Mouse (Mus musculus): Measurements from ENCODE around the gene Eno1. TPM values are rescaled to one million over a fixed set of nuclear protein-coding genes. Genes with fewer than 3 reads are reported as not detected.
"Not testable (repeated sequence)": the region's sequence is repeated elsewhere in the genome, so short reads cannot be mapped to it uniquely, and the experiment has no call there.

Eno1 gene
- total RNA-seq, 2 experiments from 2014 or later: 421 to 451 TPM

DNA sequence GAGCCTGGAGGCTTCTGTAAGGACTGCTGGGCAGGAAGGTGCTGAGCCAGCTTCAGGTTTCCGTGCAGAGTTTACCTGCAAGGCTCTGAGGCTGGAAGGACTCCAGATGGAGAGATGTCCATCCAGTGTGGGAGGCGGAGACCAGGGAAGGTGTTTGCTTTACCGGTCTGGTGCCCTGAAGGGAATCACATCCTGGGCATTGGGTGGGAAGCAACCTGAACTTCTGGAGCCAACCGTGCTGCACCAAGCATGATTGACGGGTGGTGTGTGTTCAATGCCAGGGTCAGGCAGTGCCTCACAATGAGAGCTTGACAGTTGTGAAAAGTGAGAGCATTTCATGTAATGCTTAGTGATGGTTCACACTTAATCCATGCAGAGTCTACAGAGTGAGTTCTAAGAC is 12.4 kb downstream of the Eno1 start:
- no peak for DNase-seq (ENCODE audit: low spot score in 2 of 2)

DNA sequence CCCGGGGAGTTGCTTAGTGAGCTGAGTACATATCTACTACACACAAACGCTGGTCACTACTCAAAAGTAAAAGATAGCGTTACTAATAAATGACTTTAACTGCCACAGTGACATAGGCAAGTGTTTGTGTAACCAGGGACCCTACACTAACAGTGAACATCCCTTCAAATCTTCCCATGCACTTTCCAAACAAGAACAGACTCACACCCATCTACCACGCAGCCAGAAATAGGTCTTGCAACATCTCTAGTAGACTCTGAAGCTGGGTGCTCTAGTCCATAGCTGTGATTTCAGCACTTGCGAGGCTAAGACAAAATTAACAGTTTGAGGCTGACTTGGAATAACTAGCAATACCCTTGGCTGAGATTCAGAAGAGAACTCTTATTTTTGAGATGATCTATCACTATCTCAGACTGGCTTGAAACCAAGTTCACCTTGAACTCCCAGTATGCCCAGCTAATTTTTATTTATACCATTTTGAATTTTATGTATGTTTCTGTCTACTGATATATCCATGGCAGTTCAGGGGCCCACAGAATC is 13.3 kb downstream of the Eno1 start:
- no peak for DNase-seq (ENCODE audit: low spot score in 2 of 2)

DNA sequence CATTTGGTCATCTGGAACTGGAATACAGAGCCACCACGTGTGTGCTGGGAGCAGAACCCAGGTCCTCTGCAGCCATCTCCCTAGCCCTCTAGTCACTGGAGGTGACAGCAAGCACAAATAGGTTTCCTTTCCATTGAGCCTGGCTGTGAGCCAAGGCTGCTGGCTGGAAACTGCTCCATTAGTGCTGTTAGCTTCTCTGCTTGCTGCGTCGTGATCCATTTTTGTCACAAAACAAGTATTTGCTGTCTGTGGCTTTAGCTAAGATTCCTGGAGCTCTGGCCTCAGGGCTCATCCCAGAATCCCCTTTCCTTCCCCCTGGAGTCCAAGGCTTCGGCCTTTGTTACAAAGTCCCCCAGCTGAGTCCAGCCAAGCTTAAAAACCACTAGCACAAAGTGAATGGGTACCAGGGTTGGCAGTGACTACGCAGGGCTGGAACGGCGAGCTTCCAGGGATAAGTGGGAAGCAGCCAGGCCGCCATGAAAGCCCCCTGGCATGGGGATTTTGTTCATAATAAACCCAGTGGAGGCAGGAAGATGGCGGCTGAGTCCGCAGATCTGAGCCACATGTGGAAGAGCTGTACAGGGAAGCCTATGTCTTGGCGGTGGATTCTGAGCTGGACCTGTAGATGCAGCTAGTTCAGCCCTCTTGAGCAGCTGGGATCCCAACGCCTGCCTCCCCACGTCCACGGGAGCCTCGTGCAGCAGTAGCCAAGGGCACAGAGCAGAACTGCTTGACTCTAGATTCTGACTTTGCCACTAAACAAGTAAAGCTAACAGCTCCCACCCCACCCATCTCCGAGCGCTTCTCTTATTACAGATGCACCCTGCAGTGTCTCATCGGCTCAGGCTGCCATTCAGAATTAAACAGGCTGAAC is 14.3 kb downstream of the Eno1 start:
- DNase-seq (ENCODE audit: low spot score in 2 of 2): peak; percentile 54 to 74

DNA sequence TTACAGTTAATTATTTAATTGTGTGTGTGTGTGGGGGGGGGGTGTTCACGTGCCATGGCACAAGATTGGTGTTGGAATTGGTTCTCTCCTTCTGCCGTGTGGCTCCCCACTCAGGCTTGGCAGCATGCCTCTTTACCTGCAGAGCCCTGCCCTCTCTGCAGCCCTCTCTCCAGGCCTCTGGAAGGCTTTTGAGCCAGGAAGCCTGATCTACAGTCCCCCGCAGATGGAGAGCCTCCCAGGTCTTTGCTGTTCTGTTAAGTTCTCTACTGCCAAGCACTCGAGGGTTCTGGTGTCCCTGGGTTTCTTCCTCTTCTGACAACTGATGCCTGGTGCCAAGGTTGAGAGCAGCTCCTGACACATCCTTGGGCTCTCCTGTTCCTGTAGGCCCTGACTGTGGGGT is 17.9 kb downstream of the Eno1 start:
- DNase-seq (ENCODE audit: low spot score in 2 of 2): no peak

DNA sequence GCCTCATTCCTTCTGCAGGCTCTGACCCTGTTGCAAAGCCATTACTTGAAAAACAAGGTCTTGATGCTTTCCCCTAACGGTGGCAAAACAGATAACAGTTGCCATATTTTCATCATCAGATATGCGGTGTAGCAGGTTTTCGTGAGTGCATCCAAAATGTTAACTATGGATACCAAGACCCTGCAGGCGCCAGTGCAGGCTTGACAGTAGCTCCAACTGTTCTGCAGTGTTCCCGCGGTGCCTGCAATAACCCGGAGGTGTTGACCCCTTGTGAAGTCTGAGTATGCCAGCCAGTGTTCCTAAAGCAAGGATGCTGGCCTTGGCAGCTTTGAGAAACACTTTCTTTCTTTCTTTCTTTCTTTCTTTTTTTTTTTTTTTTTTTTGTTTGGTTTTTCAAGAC is 18.7 kb downstream of the Eno1 start:
- DNase-seq (ENCODE audit: low spot score in 2 of 2): no peak

DNA sequence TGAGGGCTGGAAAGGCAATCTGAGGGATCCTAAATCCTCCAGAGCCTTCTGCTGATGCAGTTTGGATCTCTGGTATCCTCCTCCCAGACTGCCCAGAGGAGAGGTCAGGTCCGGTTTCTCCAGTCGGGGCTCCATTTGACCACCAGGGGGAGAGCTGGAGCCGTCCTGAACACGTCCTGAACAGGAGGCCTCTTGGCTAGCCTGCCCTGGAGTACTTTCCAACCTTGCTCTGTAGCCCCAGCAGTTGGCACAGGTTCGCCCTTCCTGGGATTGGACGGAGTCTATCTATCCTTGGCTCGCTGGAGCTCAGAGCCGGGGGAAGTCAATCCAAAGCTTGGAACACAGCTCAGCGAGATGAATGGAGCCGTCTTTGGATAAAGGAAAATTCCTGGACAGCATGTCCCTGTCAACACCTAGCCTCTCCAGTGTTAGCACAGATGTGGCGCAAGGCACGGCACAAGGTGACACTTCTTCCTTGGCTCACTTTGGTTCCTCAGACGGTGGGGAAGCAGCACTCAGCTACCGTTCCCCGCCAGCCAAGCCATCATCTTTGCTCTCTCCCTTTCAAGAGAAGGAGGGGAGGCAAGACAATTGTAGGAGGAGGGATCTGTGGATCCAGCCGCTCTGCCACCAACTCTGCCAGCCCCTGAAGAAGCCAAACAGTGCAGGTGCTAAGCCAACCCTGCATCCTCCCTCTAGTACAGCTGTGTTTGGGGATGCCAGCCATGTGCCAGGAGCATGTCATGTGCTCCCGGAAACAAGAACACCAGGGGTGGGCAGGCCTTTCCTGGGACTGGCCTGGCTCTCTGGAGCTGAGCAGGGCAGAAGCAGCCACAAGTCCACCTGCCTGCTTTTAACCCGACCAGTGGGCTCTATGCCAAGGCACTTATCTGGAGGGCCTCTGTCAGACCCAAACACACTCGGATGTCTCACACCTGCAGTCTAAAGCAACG is 21.0 kb downstream of the Eno1 start:
- peak in 1 of 2 experiments; percentile 75 for DNase-seq (ENCODE audit: low spot score in 2 of 2)

DNA sequence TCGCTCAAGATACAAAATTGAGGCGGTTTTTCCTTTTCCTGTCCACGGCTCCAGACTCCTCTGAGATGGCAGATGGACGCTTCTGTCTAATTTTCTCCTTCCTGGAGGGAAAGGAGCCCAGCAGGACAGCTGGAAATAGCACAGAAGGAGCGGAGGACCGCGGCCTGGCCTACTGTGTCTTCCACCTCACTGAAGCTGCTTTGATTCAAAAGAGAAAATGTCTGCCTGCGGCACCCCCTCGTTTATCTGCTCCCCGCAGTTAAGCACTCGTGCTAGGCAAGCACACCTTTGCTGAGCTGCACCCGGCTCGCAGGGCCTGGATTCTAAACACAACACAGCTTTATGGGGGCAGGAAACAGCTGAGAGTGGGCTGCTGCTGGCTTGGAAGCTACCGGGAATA is 21.9 kb downstream of the Eno1 start:
- peak in 1 of 2 experiments; percentile 59 for DNase-seq (ENCODE audit: low spot score in 2 of 2)

DNA sequence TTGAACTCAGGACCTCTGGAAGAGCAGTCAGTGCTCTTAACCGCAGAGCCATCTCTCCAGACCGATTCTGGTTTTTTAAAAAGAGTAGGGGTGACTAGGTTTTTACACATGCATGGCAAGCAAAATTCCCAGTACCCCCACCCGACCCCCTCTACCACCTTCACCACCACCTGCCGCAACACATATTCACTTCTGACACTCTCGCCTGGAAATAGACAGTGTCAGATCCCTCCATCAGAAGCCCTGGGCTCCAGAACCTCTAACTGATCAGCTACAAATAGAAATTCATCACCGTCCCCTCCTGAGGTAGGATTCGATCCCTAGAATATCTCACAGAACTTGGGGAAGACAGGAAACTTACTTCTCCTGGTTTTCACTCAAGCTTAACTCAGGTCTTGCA is 23.1 kb downstream of the Eno1 start:
- no peak for DNase-seq (ENCODE audit: low spot score in 2 of 2)

DNA sequence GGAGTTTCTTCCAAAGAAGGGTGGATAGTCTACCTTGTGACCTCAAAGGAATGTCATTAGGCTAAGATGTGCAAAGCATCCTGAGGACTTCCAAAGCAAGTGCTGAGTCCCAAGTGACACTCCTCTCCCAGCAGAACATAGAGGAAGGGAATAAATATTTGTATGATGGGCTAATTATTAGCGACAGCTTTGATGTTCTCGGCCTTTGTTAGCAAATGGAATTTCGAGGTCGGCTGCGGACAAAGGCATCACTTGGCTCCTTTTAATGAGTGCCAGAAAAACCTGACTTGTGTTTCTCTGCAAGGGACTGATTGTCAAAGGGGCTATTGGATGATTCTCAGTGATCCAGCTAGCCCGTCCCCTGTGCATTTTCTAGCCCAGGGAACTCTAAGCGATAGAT is 23.6 kb downstream of the Eno1 start:
- no peak for DNase-seq (ENCODE audit: low spot score in 2 of 2)

DNA sequence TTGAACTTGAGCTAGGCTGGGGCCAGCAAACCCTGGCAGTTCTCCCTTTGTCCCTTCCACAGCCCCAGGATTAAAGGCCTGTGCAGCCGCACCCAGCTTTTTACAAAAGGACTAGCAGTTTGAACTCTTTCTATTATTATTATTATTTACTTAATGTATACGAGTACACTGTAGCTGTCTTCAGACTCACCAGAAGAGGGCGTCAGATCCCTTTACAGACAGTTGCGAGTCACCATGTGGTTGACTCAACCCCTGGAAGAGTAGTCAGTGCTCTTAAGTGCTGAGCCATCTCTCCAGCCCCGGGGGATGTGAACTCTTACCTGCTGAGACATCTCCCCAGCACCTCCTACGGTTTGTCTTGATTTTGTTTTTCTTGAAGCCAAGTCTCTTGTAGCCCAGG is 24.2 kb downstream of the Eno1 start:
- DNase-seq (ENCODE audit: low spot score in 2 of 2): no peak

DNA sequence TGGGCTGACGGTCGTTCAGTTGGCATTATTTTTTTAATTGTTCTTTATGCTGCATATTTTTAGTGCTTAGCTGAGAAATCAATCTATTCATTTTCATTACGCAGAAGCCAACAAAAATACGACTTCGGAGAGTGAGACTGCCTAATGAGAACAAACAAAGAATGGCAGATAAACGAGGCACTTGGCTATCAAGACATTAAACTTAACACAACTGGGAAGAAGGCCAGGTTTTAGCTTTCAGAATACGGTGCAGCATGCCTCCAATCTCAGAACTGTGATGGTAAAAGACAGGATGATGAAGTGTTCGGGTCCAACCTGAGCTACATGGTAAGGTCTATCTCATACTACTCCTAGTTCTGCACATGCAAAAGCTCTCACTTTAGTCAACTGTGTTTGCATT is 25.8 kb downstream of the Eno1 start:
- DNase-seq (ENCODE audit: low spot score in 2 of 2): no peak

DNA sequence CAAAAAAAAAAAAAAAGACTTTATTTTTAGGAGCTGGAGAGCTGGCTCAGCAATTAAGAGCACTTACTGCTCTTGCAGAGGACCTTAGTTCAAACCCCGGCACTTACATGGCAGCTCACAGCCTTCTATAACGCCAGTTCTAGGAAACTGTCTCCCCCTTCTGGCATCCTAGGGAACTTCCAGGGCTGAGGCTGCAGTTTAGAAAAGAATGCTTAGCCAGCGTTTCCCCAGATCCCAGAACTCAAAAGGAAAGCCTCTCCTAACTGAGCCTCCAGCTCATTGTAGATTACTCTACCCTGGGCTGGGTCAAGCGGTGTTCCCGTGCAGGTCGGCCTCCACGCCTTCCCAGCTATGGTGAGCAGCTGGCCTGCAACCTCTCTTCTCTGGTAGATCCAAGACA is 28.4 kb downstream of the Eno1 start:
- no peak for DNase-seq (ENCODE audit: low spot score in 2 of 2)

DNA sequence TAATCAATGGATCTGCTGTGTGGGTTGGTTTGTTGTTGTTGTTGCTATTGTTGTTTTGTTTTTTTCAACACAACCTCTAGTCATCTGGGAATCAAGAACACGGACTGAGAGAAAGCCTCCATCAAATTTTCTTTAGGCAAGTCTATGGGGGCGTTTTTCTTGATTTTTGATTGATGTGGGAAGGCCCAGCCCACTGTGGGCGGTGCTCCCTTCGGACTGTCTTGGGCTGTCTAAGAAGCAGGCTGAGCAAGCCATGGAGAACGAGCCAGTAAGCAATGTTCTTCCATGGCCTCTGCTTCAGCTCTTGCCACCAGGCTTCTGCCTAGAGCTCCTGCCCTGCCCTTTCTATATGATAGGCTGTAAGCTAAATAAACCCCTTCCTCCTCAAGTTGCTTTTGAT is 28.9 kb downstream of the Eno1 start:
- DNase-seq (ENCODE audit: low spot score in 2 of 2): no peak

DNA sequence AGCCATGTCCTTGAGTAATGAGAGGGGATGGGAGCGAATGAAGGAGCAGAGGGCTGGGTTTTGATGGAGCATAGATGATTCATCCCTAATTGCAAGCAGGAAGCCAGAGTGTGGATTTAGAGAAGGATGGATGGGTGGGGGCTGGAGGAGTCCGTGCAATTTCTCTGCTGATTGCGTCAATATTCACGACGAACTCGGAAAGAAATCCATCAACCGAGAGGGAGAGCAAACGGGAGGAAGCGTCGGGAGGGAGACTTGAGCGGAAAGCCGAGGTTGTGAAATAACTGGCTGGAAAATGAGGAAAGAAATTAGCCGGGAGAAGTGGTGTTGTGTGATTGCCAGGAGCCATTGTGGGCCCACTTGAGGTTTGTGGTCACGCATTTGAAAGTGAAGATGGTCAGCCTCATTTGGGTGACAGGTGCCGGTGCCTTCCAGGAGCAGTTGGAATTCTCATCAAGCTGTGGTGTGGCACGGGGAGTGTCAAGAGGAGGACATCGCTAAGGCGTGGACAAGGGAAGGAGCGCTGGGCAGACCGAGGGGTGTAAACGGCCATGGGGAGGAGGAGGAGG is 30.2 kb downstream of the Eno1 start:
- no peak for DNase-seq (ENCODE audit: low spot score in 2 of 2)

DNA sequence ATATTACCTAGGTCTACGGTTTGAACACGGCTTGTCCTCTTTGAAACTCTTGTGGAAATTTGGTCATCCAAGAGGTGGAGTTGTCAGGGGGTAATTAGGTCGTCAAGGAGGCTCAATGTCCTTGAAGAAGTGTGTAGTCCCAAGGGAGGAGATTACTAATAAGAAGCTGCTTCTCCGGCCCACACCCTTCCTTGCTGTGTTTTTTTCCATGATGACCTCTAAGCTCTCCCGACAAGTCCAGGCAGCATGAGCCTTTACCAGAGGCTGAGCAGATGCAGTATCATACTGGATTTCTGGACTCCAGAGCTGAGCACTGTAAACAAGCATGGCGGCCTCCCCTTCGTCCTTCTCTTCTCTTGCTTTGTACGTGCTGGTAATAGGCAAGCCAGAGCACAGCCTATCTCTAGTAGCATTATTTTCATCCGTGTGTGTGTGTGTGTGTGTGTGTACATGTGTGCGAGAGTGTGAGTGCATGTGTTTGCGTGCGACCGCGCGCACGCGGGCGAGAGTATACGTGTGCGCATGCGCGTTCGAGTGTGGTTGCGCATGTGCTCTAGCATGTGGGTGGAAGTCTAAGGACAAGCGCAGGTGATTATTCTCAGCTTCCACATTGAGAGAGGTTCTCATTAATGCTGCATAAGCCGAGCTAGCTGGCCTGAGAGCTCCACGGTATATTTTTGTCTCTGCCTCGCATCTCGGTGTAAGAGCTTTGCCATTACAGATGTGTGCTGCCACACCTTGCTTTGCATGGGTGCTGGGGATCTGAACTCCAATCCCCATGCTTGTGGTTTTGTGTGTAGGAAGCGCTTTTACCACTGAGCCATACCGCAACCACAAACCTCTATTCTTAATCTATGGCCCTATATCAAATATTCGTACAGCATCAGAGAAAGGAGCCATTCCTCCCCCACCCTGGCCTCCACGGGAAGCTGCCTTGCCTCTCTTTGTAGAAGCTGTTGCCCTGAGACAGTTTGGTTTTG is 32.4 kb downstream of the Eno1 start:
- DNase-seq (ENCODE audit: low spot score in 2 of 2): no peak

DNA sequence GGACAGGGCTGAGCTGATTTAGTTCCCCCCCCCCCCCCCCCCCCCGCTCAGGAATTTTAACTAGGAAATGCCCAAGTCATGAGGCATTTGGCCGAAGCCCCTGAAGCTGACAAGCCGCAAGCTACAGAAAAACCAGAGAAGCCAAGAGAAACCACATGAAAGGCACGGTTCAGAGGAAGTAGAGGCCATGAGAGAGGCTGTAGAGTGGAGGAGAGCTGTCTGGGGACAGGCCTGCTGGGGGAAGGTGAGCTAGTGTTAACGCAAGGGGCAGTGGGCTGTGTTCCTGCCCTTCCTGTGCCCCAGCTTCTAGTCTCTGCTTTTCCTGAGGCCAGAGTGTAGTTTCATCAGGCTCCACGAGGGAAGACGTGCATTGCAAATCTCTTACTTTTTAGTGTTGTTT is 33.2 kb downstream of the Eno1 start:
- no peak for DNase-seq (ENCODE audit: low spot score in 2 of 2)

DNA sequence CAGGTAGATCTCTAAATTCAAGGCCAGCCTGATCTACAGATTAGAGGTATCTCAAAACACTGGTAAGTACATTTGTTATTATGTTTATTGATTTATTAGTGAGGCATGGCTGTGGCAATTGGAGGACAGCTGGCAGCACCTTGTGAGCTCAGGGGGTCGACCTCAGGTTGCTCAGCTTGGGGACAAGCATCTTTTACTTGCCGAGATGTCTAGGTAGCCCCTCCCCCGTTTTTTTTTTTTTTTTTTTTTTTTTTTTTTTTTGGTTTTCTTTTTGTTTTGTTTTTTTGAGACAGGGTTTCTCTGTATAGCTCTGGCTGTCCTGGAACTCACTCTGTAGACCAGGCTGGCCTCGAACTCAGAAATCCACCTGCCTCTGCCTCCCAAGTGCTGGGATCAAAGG is 34.2 kb downstream of the Eno1 start:
- DNase-seq (ENCODE audit: low spot score in 2 of 2): not testable (repeated sequence)

DNA sequence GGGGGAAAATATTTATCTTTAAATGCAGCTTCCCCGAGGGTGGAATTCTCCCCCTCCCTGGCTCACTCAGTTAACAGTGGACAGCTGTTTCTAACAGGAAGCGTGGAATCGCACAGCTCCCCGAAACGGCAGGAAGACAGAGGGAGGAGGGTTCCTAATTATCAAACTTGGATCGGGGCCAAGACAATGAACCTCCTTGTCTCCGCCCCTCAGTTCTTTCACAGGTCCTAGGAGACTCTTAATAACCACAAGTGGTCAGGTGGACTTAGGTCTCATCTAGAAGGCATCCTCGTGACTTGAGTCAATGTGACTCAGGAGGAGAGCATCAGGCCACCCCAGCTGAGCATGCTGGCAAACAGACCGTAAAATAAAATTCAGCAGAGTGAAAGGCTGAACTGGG is 36.2 kb downstream of the Eno1 start:
- DNase-seq (ENCODE audit: low spot score in 2 of 2): peak in 1 of 2 experiments; percentile 65

DNA sequence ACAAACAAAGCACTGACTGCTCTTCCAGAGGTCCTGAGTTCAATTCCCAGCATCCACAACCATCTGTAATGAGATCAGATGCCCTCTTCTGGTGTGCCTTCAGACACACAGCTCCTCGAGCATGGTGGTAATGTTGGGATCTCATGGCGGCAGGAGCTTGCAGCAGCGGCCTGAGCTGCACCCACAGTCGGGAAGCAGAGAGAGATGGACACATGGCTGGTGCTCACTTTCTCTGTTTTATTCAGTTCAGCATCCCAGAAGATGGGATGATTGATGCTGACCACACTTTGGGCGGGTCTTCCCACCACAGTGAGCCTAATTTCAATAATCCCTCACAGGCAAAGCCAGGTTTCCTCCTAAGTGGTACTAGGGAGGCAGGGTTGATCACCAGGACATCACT is 39.0 kb downstream of the Eno1 start:
- no peak for DNase-seq (ENCODE audit: low spot score in 2 of 2)

DNA sequence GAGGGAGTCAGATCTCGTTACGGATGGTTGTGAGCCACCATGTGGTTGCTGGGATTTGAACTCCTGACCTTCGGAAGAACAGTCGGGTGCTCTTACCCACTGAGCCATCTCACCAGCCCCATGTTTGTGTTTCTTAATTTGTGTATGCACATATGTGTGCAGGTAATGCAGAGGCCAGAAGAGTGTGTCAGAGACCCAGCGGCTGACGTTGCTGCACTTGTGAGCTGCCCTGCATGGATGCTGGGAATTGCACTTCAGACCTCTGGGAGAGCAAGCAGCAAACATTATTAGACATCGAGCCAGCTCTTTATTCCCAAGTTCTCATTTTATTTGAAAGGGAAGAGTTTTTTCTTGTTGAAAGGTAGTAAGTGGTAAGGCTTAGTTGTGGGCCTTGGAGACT is 42.8 kb downstream of the Eno1 start:
- DNase-seq (ENCODE audit: low spot score in 2 of 2): not testable (repeated sequence)
